Mouse (Mus musculus): Measurements from ENCODE around the gene Camsap2. TPM values are rescaled to one million over a fixed set of nuclear protein-coding genes. Genes with fewer than 3 reads are reported as not detected.

Camsap2 gene
- polyA plus RNA-seq, 1 experiment from 2014 or later, result 28.2 TPM

GRCm38 (mm10) chr1:136340541-136340940, 5.4 kb downstream of the Camsap2 start:
- no peak for ATAC-seq (ENCODE audit: low FRiP score)
- H3K9ac ChIP-seq, result no peak overlapping the region

GRCm38 (mm10) chr1:136334743-136335142, 11.2 kb downstream of the Camsap2 start:
- no peak overlapping the region for H3K27ac ChIP-seq
- H3K9me3 ChIP-seq, result no peaks in the 10 kb centered on the region
- 87% methylated on average over 10 of the region's 10 CpGs for WGBS
- no peaks in the 10 kb centered on the region for H3K27me3 ChIP-seq
- no peak overlapping the region for H3K4me3 ChIP-seq
- H3K4me2 ChIP-seq, result no peak overlapping the region
- no peak overlapping the region for H3K9ac ChIP-seq
- no peak for ATAC-seq (ENCODE audit: low FRiP score)
- peaks cover 24% of the 10 kb centered on the region for H3K4me1 ChIP-seq (replicated peaks)
- H3K36me3 ChIP-seq, result peaks cover 7% of the 10 kb centered on the region

More at GRCm38 (mm10) chr1:136340541-136340940, 5.4 kb downstream of the Camsap2 start:
- no peak overlapping the region for H3K27ac ChIP-seq
- WGBS, result 97% methylated on average over 3 of the region's 3 CpGs
- H3K9me3 ChIP-seq, result no peaks in the 10 kb centered on the region
- H3K36me3 ChIP-seq, result peaks cover 4% of the 10 kb centered on the region
- H3K27me3 ChIP-seq, result no peaks in the 10 kb centered on the region
- peaks cover 29% of the 10 kb centered on the region for H3K4me1 ChIP-seq (replicated peaks)
- H3K4me2 ChIP-seq, result no peak overlapping the region
- H3K4me3 ChIP-seq, result no peak overlapping the region

- Histone ChIP-seq H3K4me3 (no peak overlapping the region), H3K36me3 (peaks cover 7% of the 10 kb centered on the region), H3K27me3 (no peaks in the 10 kb centered on the region), H3K9ac (no peak overlapping the region), H3K4me2 (no peak overlapping the region), H3K4me1 (replicated peaks) (peaks cover 24% of the 10 kb centered on the region), H3K27ac (no peak overlapping the region), H3K9me3 (no peaks in the 10 kb centered on the region)
- no peak for ATAC-seq (ENCODE audit: low FRiP score)
- 85% methylated on average over 3 of the region's 3 CpGs for WGBS
Observed at GRCm38 (mm10) chr1:136333512-136333911, 12.4 kb downstream of the Camsap2 start.

- ATAC-seq (ENCODE audit: low FRiP score), result no peak
- Histone ChIP-seq H3K36me3 (peaks cover 7% of the 10 kb centered on the region), H3K4me3 (no peak overlapping the region), H3K4me1 (replicated peaks) (peaks cover 24% of the 10 kb centered on the region), H3K27ac (no peak overlapping the region), H3K9ac (no peak overlapping the region), H3K4me2 (no peak overlapping the region), H3K9me3 (no peaks in the 10 kb centered on the region), H3K27me3 (no peaks in the 10 kb centered on the region)
- 83% methylated on average over 7 of the region's 7 CpGs for WGBS
Observed at GRCm38 (mm10) chr1:136333071-136333470, 12.8 kb downstream of the Camsap2 start.

- no peak overlapping the region for H3K27ac ChIP-seq
Observed at GRCm38 (mm10) chr1:136331836-136332235, 14.1 kb downstream of the Camsap2 start.

GRCm38 (mm10) chr1:136329426-136329825, 16.5 kb downstream of the Camsap2 start:
- H3K4me3 ChIP-seq, result no peak overlapping the region
- H3K9ac ChIP-seq, result no peak overlapping the region
- H3K36me3 ChIP-seq, result peaks cover 10% of the 10 kb centered on the region
- WGBS, result 90% methylated on average over 4 of the region's 4 CpGs
- no peak for ATAC-seq (ENCODE audit: low FRiP score)
- H3K27me3 ChIP-seq, result no peaks in the 10 kb centered on the region
- H3K9me3 ChIP-seq, result no peaks in the 10 kb centered on the region
- H3K4me1 ChIP-seq (replicated peaks), result peaks cover 24% of the 10 kb centered on the region
- H3K27ac ChIP-seq, result no peak overlapping the region
- no peak overlapping the region for H3K4me2 ChIP-seq

More at GRCm38 (mm10) chr1:136331836-136332235, 14.1 kb downstream of the Camsap2 start:
- Histone ChIP-seq H3K4me1 (replicated peaks) (peaks cover 24% of the 10 kb centered on the region), H3K27me3 (no peaks in the 10 kb centered on the region), H3K9me3 (no peaks in the 10 kb centered on the region), H3K4me2 (no peak overlapping the region), H3K36me3 (peaks cover 7% of the 10 kb centered on the region), H3K9ac (no peak overlapping the region), H3K4me3 (no peak overlapping the region)
- 97% methylated on average over 4 of the region's 4 CpGs for WGBS
- ATAC-seq (ENCODE audit: low FRiP score), result no peak

GRCm38 (mm10) chr1:136328640-136329039, 17.3 kb downstream of the Camsap2 start:
- Histone ChIP-seq H3K27me3 (no peaks in the 10 kb centered on the region), H3K4me3 (no peak overlapping the region), H3K36me3 (peaks cover 15% of the 10 kb centered on the region), H3K9me3 (no peaks in the 10 kb centered on the region), H3K4me2 (no peak overlapping the region), H3K9ac (no peak overlapping the region), H3K4me1 (replicated peaks) (peaks cover 19% of the 10 kb centered on the region), H3K27ac (no peak overlapping the region)
- ATAC-seq (ENCODE audit: low FRiP score), result no peak
- 83% methylated on average over 2 of the region's 2 CpGs for WGBS

GRCm38 (mm10) chr1:136327638-136328037, 18.3 kb downstream of the Camsap2 start:
- ATAC-seq (ENCODE audit: low FRiP score), result no peak
- no peak overlapping the region for H3K4me3 ChIP-seq

GRCm38 (mm10) chr1:136325933-136326332, 20.0 kb downstream of the Camsap2 start:
- peaks cover 20% of the 10 kb centered on the region for H3K36me3 ChIP-seq
- WGBS, result 50% methylated on average over 4 of the region's 4 CpGs
- H3K9me3 ChIP-seq, result no peaks in the 10 kb centered on the region
- H3K4me2 ChIP-seq, result no peak overlapping the region
- peaks cover 7% of the 10 kb centered on the region for H3K4me1 ChIP-seq (replicated peaks)
- peak overlapping the region; percentile 20; the same call in 1 of the 2 replicates for H3K27ac ChIP-seq
- no peak for ATAC-seq (ENCODE audit: low FRiP score)
- no peak overlapping the region for H3K9ac ChIP-seq
- no peak overlapping the region for H3K4me3 ChIP-seq
- H3K27me3 ChIP-seq, result no peaks in the 10 kb centered on the region

More at GRCm38 (mm10) chr1:136327638-136328037, 18.3 kb downstream of the Camsap2 start:
- Histone ChIP-seq H3K27ac (no peak overlapping the region), H3K4me2 (no peak overlapping the region), H3K9me3 (no peaks in the 10 kb centered on the region), H3K4me1 (replicated peaks) (peaks cover 13% of the 10 kb centered on the region), H3K36me3 (peaks cover 23% of the 10 kb centered on the region), H3K27me3 (no peaks in the 10 kb centered on the region), H3K9ac (no peak overlapping the region)
- 93% methylated on average over 3 of the region's 3 CpGs for WGBS

- Histone ChIP-seq H3K27ac (no peak overlapping the region), H3K4me2 (no peak overlapping the region), H3K4me1 (replicated peaks) (peaks cover 7% of the 10 kb centered on the region), H3K4me3 (no peak overlapping the region), H3K36me3 (peaks cover 20% of the 10 kb centered on the region), H3K27me3 (no peaks in the 10 kb centered on the region), H3K9ac (no peak overlapping the region), H3K9me3 (no peaks in the 10 kb centered on the region)
- no peak for ATAC-seq (ENCODE audit: low FRiP score)
- 94% methylated on average over 4 of the region's 4 CpGs for WGBS
Observed at GRCm38 (mm10) chr1:136322331-136322730, 23.6 kb downstream of the Camsap2 start.

- Histone ChIP-seq H3K4me1 (replicated peaks) (0 out of 2 replicates have a peak, but pooled peaks cover 2% of the 10 kb centered on the region), H3K9ac (no peak overlapping the region), H3K36me3 (no peaks in the 10 kb centered on the region), H3K27ac (no peak overlapping the region), H3K27me3 (no peaks in the 10 kb centered on the region), H3K4me2 (no peak overlapping the region), H3K9me3 (no peaks in the 10 kb centered on the region), H3K4me3 (no peak overlapping the region)
- no peak for ATAC-seq (ENCODE audit: low FRiP score)
Observed at GRCm38 (mm10) chr1:136316317-136316716, 29.6 kb downstream of the Camsap2 start.

- Histone ChIP-seq H3K4me2 (no peak overlapping the region), H3K9ac (no peak overlapping the region), H3K27ac (no peak overlapping the region), H3K4me1 (replicated peaks) (peaks cover 18% of the 10 kb centered on the region), H3K9me3 (no peaks in the 10 kb centered on the region), H3K36me3 (no peaks in the 10 kb centered on the region), H3K27me3 (no peaks in the 10 kb centered on the region), H3K4me3 (no peak overlapping the region)
- ATAC-seq (ENCODE audit: low FRiP score), result 0 out of 2 replicates have a peak, but pooled peaks have one; percentile 63
- WGBS, result 93% methylated on average over 5 of the region's 5 CpGs
Observed at GRCm38 (mm10) chr1:136309193-136309592, 36.7 kb downstream of the Camsap2 start.

GRCm38 (mm10) chr1:136306424-136306823, 39.5 kb downstream of the Camsap2 start:
- Histone ChIP-seq H3K4me3 (no peak overlapping the region), H3K4me1 (replicated peaks) (peaks cover 16% of the 10 kb centered on the region), H3K36me3 (peaks cover 13% of the 10 kb centered on the region), H3K27ac (no peak overlapping the region), H3K9ac (no peak overlapping the region), H3K9me3 (no peaks in the 10 kb centered on the region), H3K4me2 (no peak overlapping the region), H3K27me3 (no peaks in the 10 kb centered on the region)
- ATAC-seq (ENCODE audit: low FRiP score), result no peak
- 90% methylated on average over 3 of the region's 3 CpGs for WGBS
